Mouse (Mus musculus) MEL (cell line): ENCODE results near the gene Vars. TPM values are rescaled to one million over a fixed set of nuclear protein-coding genes. Genes with fewer than 3 reads are reported as not detected.
"Not testable (repeated sequence)": the region's sequence is repeated elsewhere in the genome, so short reads cannot be mapped to it uniquely, and the experiment has no call there.

ENCODE experiments used
- DNase-seq: peaks from one replicate; pipeline ENCODE4 v3.0.0; 2011; ENCODE audit warnings: low read depth, low spot score
- H3K27ac ChIP-seq: 2 replicates; pipeline ENCODE4 v1.5.1; 2012; ENCODE audit warnings: low read depth, mild to moderate bottlenecking, control low read depth, low read length, moderate library complexity; ENCODE audit not compliant: control insufficient read depth
- H3K27me3 ChIP-seq, 2 experiments: fragments of 150-350 bp in 1 of 2; sonication (generic) in 1 of 2; 2 replicates each; pipeline ENCODE4 v1.6.1; 2012; ENCODE audit warnings: low read length in 2 of 2, mild to moderate bottlenecking in 2 of 2, improper control_type of control experiment in 1 of 2, moderate library complexity in 1 of 2; ENCODE audit not compliant: insufficient read depth in 2 of 2, control insufficient read depth in 1 of 2
- H3K36me3 ChIP-seq, 2 experiments: 2 replicates each; pipeline ENCODE4 v1.6.1; 2012 to 2014; ENCODE audit warnings: low read length in 2 of 2, improper control_type of control experiment in 1 of 2, inconsistent platforms in 1 of 2, mild to moderate bottlenecking in 1 of 2; ENCODE audit not compliant: insufficient read depth in 2 of 2, control insufficient read depth in 1 of 2
- H3K4me1 ChIP-seq, 2 experiments: fragments of 150-350 bp in 1 of 2; sonication (generic) in 1 of 2; 2 replicates each; pipeline ENCODE4 v1.6.1; 2012; ENCODE audit warnings: low read length in 2 of 2, improper control_type of control experiment in 1 of 2, mild to moderate bottlenecking in 1 of 2; ENCODE audit not compliant: insufficient read depth in 2 of 2, control insufficient read depth in 1 of 2
- H3K4me3 ChIP-seq, 2 experiments: fragments of 150-350 bp in 1 of 2; sonication (generic) in 1 of 2; 2 replicates each; pipeline ENCODE4 v1.5.1; 2012; ENCODE audit warnings: low read depth in 2 of 2, low read length in 2 of 2, mild to moderate bottlenecking in 2 of 2, moderate library complexity in 2 of 2, control low read depth in 1 of 2, improper control_type of control experiment in 1 of 2; ENCODE audit not compliant: control insufficient read depth in 1 of 2, insufficient read depth in 1 of 2
- H3K79me2 ChIP-seq: 2 replicates; pipeline ENCODE4 v1.6.1; 2012; ENCODE audit warnings: mild to moderate bottlenecking, low read length, moderate library complexity; ENCODE audit not compliant: control insufficient read depth, poor library complexity, insufficient read depth
- H3K9ac ChIP-seq: 2 replicates; pipeline ENCODE4 v1.6.1; 2012; ENCODE audit warnings: low read depth, mild to moderate bottlenecking, control low read depth, low read length, moderate library complexity; ENCODE audit not compliant: control insufficient read depth, poor library complexity, severe bottlenecking
- H3K9me3 ChIP-seq: fragments of 150-350 bp; sonication (generic); replicated peaks from 2 replicates; pipeline ENCODE4 v1.6.1; 2012; ENCODE audit warnings: mild to moderate bottlenecking, low read length, improper control_type of control experiment, moderate library complexity; ENCODE audit not compliant: insufficient read depth
- BHLHE40 ChIP-seq: IDR thresholded peaks from 2 replicates; pipeline ENCODE4 v1.6.1; 2012; ENCODE audit warnings: low read depth, mild to moderate bottlenecking, inconsistent platforms, low read length, improper control_type of control experiment, borderline replicate concordance
- CTCF ChIP-seq, 3 experiments: IDR thresholded peaks in 2 of 3; conservative IDR thresholded peaks in 1 of 3; 2 replicates each; pipeline ENCODE4 v1.5.1; 2011 to 2012; ENCODE audit warnings: low read length in 3 of 3, low read depth in 2 of 3, mild to moderate bottlenecking in 2 of 3, improper control_type of control experiment in 1 of 3, inconsistent platforms in 1 of 3, mixed read lengths in 1 of 3, moderate library complexity in 1 of 3; ENCODE audit not compliant: control insufficient read depth in 1 of 3, insufficient read depth in 1 of 3, poor library complexity in 1 of 3, severe bottlenecking in 1 of 3
- ELF1 ChIP-seq: IDR thresholded peaks from 2 replicates; pipeline ENCODE4 v1.6.1; 2014; ENCODE audit warnings: low read depth, mild to moderate bottlenecking, inconsistent platforms, low read length, improper control_type of control experiment, moderate library complexity
- EP300 ChIP-seq, 2 experiments: IDR thresholded peaks; 2 replicates each; pipeline ENCODE4 v1.6.1; 2011; ENCODE audit warnings: improper control_type of control experiment in 2 of 2, low read length in 2 of 2, low read depth in 1 of 2, mild to moderate bottlenecking in 1 of 2
- ETS1 ChIP-seq: IDR thresholded peaks from 2 replicates; pipeline ENCODE4 v1.6.1; 2012; ENCODE audit warnings: low read depth, mild to moderate bottlenecking, inconsistent platforms, low read length, improper control_type of control experiment, moderate library complexity
- GATA1 ChIP-seq: IDR thresholded peaks from 2 replicates; pipeline ENCODE4 v1.6.1; 2011; ENCODE audit warnings: low read depth, low read length, improper control_type of control experiment
- HCFC1 ChIP-seq: IDR thresholded peaks from 2 replicates; pipeline ENCODE4 v1.6.1; 2012; ENCODE audit warnings: low read depth, mild to moderate bottlenecking, inconsistent platforms, low read length, improper control_type of control experiment, moderate library complexity
- JUND ChIP-seq: IDR thresholded peaks from 2 replicates; pipeline ENCODE4 v1.6.1; 2011; ENCODE audit warnings: low read depth, mild to moderate bottlenecking, improper control_type of control experiment, low read length
- KAT2A ChIP-seq: conservative IDR thresholded peaks from 2 replicates; pipeline ENCODE4 v1.6.1; 2012; ENCODE audit warnings: low read depth, low read length, improper control_type of control experiment, inconsistent platforms
- MAZ ChIP-seq: IDR thresholded peaks from 2 replicates; pipeline ENCODE4 v1.6.1; 2012; ENCODE audit warnings: low read depth, mild to moderate bottlenecking, inconsistent platforms, low read length, improper control_type of control experiment
- MXI1 ChIP-seq: IDR thresholded peaks from 2 replicates; pipeline ENCODE4 v1.6.1; 2011; ENCODE audit warnings: mild to moderate bottlenecking, low read depth, low read length, improper control_type of control experiment
- MYB ChIP-seq: IDR thresholded peaks from 2 replicates; pipeline ENCODE4 v1.6.1; 2011; ENCODE audit warnings: mild to moderate bottlenecking, low read depth, low read length, improper control_type of control experiment
- MYC ChIP-seq: IDR thresholded peaks from 2 replicates; pipeline ENCODE4 v1.6.1; 2011; ENCODE audit warnings: low read depth, mild to moderate bottlenecking, low read length, improper control_type of control experiment, moderate library complexity
- NELFE ChIP-seq: IDR thresholded peaks from 2 replicates; pipeline ENCODE4 v1.6.1; 2011; ENCODE audit warnings: low read depth, low read length, improper control_type of control experiment
- POLR2A ChIP-seq, 2 experiments: IDR thresholded peaks; 2 replicates each; pipeline ENCODE4 v1.6.1; 2011 to 2012; ENCODE audit warnings: low read length in 2 of 2, mild to moderate bottlenecking in 2 of 2, control low read depth in 1 of 2, improper control_type of control experiment in 1 of 2, low read depth in 1 of 2, moderate library complexity in 1 of 2; ENCODE audit not compliant: control insufficient read depth in 1 of 2, insufficient read depth in 1 of 2, poor library complexity in 1 of 2
- POLR2AphosphoS2 ChIP-seq: IDR thresholded peaks from 2 replicates; pipeline ENCODE4 v1.6.1; 2011; ENCODE audit warnings: low read length, improper control_type of control experiment
- SIN3A ChIP-seq: IDR thresholded peaks from 2 replicates; pipeline ENCODE4 v1.6.1; 2012; ENCODE audit warnings: low read length, improper control_type of control experiment, inconsistent platforms
- TAL1 ChIP-seq: IDR thresholded peaks from 2 replicates; pipeline ENCODE4 v1.6.1; 2012; ENCODE audit warnings: mild to moderate bottlenecking, inconsistent platforms, low read length, moderate library complexity, mixed read lengths
- TBP ChIP-seq: IDR thresholded peaks from 2 replicates; pipeline ENCODE4 v1.8.0; 2011; ENCODE audit warnings: low read depth, low read length, improper control_type of control experiment
- TCF12 ChIP-seq: IDR thresholded peaks from 2 replicates; pipeline ENCODE4 v1.6.1; 2014; ENCODE audit warnings: low read depth, mild to moderate bottlenecking, inconsistent platforms, low read length, improper control_type of control experiment, moderate library complexity
- UBTF ChIP-seq: IDR thresholded peaks from 2 replicates; pipeline ENCODE4 v1.6.1; 2012; ENCODE audit warnings: low read depth, mild to moderate bottlenecking, inconsistent platforms, low read length, improper control_type of control experiment, moderate library complexity, borderline replicate concordance; ENCODE audit not compliant: insufficient read depth
- USF1 ChIP-seq: IDR thresholded peaks from 2 replicates; pipeline ENCODE4 v1.6.1; 2014; ENCODE audit warnings: low read depth, mild to moderate bottlenecking, inconsistent platforms, low read length, improper control_type of control experiment, moderate library complexity
- USF2 ChIP-seq, 2 experiments: IDR thresholded peaks; 2 replicates each; pipeline ENCODE4 v1.6.1; 2011 to 2012; ENCODE audit warnings: improper control_type of control experiment in 2 of 2, low read length in 2 of 2, borderline replicate concordance in 1 of 2, inconsistent platforms in 1 of 2, low read depth in 1 of 2, mild to moderate bottlenecking in 1 of 2; ENCODE audit not compliant: insufficient read depth in 1 of 2
- ZC3H11A ChIP-seq: IDR thresholded peaks from 2 replicates; pipeline ENCODE4 v1.6.1; 2012; ENCODE audit warnings: low read depth, mild to moderate bottlenecking, inconsistent platforms, low read length, improper control_type of control experiment
- ZMIZ1 ChIP-seq: IDR thresholded peaks from 2 replicates; pipeline ENCODE4 v1.6.1; 2012; ENCODE audit warnings: low read depth, mild to moderate bottlenecking, inconsistent platforms, low read length, improper control_type of control experiment, moderate library complexity
- ZNF384 ChIP-seq: IDR thresholded peaks from 2 replicates; pipeline ENCODE4 v1.6.1; 2012; ENCODE audit warnings: low read depth, mild to moderate bottlenecking, inconsistent platforms, low read length, improper control_type of control experiment
- polyA plus RNA-seq, 2 experiments: library from polyadenylated mRNA; stranded (reverse) in 1 of 2; unstranded in 1 of 2; fragments of >175 nt in 1 of 2; fragments of >200 nt in 1 of 2; gene quantifications; 2 replicates each; pipeline versions ENCODE4 v1.2.1 to v1.2.4; 2012; ENCODE audit warnings: low replicate concordance in 2 of 2, low read depth in 1 of 2; ENCODE audit not compliant: insufficient read length in 2 of 2, insufficient read depth in 1 of 2, missing spikeins in 1 of 2
- total RNA-seq: library from RNA; depleted of rRNA; stranded (reverse); fragments of 300-350 nt; gene quantifications from 2 replicates; pipeline ENCODE4 v1.2.3, GENCODE M21; 2012

The Vars gene
- total and polyA plus RNA-seq, 3 experiments: 149 to 251 TPM; not detected in 1

GRCm38 (mm10) chr17:34999871-35000716 is 693 bp upstream of the Vars start:
- H3K27ac ChIP-seq: peak overlapping the region; percentile 99
- peak overlapping the region; percentile 70 to 89 for H3K4me3 ChIP-seq
- H3K4me1 ChIP-seq, H3K27me3 ChIP-seq: not testable (repeated sequence)
- peaks cover 75% of the 10 kb centered on the region for H3K79me2 ChIP-seq
- TF ChIP-seq EP300 (IDR thresholded peaks at IDR 0.05; ENCODE audit: low read depth in 1 of 2, low read length in 2 of 2) (peak in 1 of 2 experiments; percentile 40; a peak in 2 of 4 replicates), POLR2A (IDR thresholded peaks at IDR 0.05; ENCODE audit: control insufficient read depth in 1 of 2, insufficient read depth in 1 of 2, low read depth in 1 of 2, low read length in 2 of 2, poor library complexity in 1 of 2) (peak; percentile 77 to 85), BHLHE40 (peak; percentile 38; the same call in 1 of the 2 replicates), NELFE (peak; percentile 82), ZMIZ1 (peak; percentile 99), ETS1 (peak; percentile 42; the same call in 1 of the 2 replicates), TBP (peak; percentile 84), MXI1 (peak; percentile 30; the same call in 1 of the 2 replicates), GATA1 (0 out of 2 replicates have a peak, but pooled peaks have one; percentile 2), TAL1 (peak; percentile 60), POLR2AphosphoS2 (peak; percentile 77; the same call in 1 of the 2 replicates), USF1 (peak; percentile 77), SIN3A (peak; percentile 45; the same call in 1 of the 2 replicates)
- TF ChIP-seq, all 39 proteins: peak for 13; not testable (repeated sequence) for 26
- peak; percentile 76 for DNase-seq
- not testable (repeated sequence) for H3K9me3 ChIP-seq, H3K36me3 ChIP-seq
- peak overlapping the region; percentile 100 for H3K9ac ChIP-seq

DNA sequence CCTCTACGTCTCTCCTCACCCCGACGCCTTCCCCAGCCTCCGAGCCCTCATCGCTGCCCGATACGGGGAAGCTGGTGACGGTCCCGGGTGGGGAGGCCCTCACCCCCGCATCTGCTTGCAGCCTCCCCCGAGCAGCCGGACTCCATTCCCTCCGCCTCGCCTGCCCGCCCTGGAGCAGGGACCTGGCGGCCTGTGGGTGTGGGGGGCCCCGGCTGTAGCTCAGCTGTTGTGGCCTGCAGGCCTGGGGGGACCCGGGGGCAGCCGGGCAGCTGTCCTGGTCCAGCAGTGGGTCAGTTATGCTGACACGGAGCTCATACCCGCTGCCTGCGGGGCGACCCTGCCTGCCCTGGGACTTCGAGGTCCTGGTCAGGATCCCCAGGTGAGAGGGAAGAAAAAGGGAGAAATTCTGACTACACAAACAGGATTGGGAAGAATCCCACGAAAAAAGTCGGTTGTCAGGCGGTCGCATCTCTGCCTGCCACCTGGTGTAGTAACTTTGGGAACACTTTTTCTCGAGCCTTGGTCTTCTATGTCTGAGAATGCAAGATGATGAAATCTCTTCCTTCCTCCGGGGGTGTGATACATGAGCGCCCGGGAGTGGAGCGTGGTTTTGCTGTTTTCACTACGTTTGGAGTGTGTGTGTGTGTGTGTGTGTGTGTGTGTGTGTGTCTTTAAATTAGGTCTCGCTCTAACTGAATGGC is 815 bp downstream of the Vars start:
- Histone ChIP-seq H3K9ac (peak overlapping the region; percentile 100), H3K36me3 (peaks cover 0 to 7% of the 10 kb centered on the region in 2 experiments; a peak in 3 of 4 replicates), H3K27me3 (no peaks in the 10 kb centered on the region), H3K4me1 (peaks cover 0 to 5% of the 10 kb centered on the region in 2 experiments; a peak in 2 of 4 replicates), H3K4me3 (peak overlapping the region; percentile 64 to 89), H3K27ac (peak overlapping the region; percentile 99), H3K9me3 (no peaks in the 10 kb centered on the region), H3K79me2 (peaks cover 79% of the 10 kb centered on the region)
- peak; percentile 66 for DNase-seq
- peak in 1 of 2 experiments; percentile 50; a peak in 1 of 4 replicates for TF ChIP-seq POLR2A (IDR thresholded peaks at IDR 0.05; ENCODE audit: control insufficient read depth in 1 of 2, insufficient read depth in 1 of 2, low read depth in 1 of 2, low read length in 2 of 2, poor library complexity in 1 of 2)
- no peak for TF ChIP-seq JUND
- no peak for TF ChIP-seq ZC3H11A
- no peak for TF ChIP-seq ZNF384
- TF ChIP-seq BHLHE40: peak; percentile 35; the same call in 1 of the 2 replicates
- peak; percentile 48; the same call in 1 of the 2 replicates for TF ChIP-seq TBP
- no peak for TF ChIP-seq MAZ
- no peak for TF ChIP-seq POLR2AphosphoS2
- no peak for TF ChIP-seq USF2 (IDR thresholded peaks at IDR 0.05; ENCODE audit: borderline replicate concordance in 1 of 2, insufficient read depth in 1 of 2, low read depth in 1 of 2, low read length in 2 of 2)
- no peak for TF ChIP-seq ELF1
- TF ChIP-seq TCF12: no peak
- TF ChIP-seq ETS1: peak; percentile 26; the same call in 1 of the 2 replicates
- no peak for TF ChIP-seq ZMIZ1
- TF ChIP-seq CTCF (IDR thresholded peaks at IDR 0.05 in 2 of 3, conservative IDR thresholded peaks at IDR 0.05 in 1 of 3; ENCODE audit: control insufficient read depth in 1 of 3, insufficient read depth in 1 of 3, low read depth in 2 of 3, low read length in 3 of 3, poor library complexity in 1 of 3, severe bottlenecking in 1 of 3): no peak
- peak; percentile 37; the same call in 1 of the 2 replicates for TF ChIP-seq SIN3A
- no peak for TF ChIP-seq MYC
- peak; percentile 21; the same call in 1 of the 2 replicates for TF ChIP-seq KAT2A
- TF ChIP-seq NELFE: no peak
- no peak for TF ChIP-seq MYB
- TF ChIP-seq UBTF: no peak
- 0 out of 2 replicates have a peak, but pooled peaks have one; percentile 11 for TF ChIP-seq HCFC1
